Mouse (Mus musculus) cerebellum, postnatal 4 days (tissue): ENCODE measurements around the gene Ribc2.
A peak's percentile ranks its signal among the peaks of the same experiment; 100 is the strongest.

Source experiments
- DNase-seq, 2 experiments: peaks; one replicate each; pipeline ENCODE4 v3.0.0; 2022; ENCODE audit warnings: low spot score in 2 of 2, mixed read lengths in 1 of 2

Ribc2 gene

DNA sequence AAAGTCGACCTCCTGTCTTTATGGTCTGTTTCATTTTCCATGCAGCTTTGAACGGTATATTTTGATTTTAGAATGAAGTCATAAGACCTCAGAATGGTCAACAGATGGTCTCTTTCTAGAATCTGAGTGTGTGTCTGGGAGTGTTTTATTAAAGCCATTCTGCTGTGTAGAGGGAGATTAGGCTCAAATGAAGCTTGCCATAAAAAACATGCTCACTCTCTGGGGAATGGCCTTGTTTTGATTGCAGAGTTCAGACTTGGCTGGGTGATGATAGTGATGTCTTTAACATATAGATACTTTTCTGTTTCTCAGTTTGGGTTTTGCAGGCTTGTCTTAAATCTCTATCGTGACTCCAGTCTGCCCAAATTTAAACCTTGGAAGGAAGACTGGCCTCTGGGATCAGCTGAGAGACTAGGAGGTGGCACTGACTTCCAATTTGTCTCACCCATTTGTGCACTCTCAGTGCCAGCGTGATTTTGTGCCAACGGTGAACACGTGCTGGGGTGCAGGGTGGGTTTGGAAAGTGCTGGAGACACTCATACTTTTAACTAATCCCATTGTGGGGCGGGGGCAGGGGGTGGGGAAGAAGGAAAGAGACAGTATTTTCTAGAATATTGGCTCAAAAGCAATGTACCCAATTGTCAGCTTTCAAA lies 47.8 kb downstream of the Ribc2 start:
- peak in 1 of 2 experiments; percentile 16 for DNase-seq

GRCm38 (mm10) chr15:85180368-85180767 lies 48.5 kb downstream of the Ribc2 start:
- DNase-seq: no peak

DNA sequence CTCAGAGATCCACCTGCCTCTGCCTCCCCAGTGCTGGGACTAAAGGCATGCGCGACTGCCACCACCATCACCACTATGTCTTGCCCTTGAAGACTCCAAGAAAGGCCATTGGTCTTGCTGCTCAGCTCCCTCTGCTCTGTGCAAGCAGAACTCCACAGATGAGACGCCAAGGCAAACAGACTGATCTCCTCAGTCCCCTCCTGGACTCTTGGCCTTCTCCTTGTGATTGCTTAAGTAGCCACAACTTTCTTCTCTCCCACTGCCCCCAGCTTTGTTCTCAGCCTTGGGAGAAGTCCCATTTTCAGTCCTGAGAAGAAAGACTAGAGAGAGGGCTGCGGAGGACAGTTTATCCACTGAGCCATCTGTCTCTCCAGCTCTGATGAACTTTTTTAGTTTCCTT lies 50.2 kb downstream of the Ribc2 start:
- DNase-seq: no peak

DNA sequence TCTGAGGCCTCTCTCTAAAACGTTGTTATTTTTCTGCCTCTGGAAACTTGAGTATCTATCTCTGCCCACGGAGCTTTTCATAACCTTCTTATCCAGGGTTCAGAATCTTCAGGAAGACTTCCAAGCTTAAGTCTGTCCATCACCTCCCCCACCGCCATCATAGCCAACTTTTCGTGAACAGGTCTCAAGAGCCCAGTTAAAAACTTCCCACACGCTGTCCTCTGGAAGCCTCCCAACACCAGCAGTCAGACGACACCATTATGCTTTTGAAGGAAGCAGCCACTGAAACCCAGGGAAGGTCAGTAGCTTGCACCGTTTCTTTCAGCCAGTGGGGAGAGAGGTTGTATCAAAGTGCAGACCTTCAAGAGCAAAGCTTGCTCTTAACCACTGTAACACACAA lies 55.0 kb downstream of the Ribc2 start:
- DNase-seq: no peak

DNA sequence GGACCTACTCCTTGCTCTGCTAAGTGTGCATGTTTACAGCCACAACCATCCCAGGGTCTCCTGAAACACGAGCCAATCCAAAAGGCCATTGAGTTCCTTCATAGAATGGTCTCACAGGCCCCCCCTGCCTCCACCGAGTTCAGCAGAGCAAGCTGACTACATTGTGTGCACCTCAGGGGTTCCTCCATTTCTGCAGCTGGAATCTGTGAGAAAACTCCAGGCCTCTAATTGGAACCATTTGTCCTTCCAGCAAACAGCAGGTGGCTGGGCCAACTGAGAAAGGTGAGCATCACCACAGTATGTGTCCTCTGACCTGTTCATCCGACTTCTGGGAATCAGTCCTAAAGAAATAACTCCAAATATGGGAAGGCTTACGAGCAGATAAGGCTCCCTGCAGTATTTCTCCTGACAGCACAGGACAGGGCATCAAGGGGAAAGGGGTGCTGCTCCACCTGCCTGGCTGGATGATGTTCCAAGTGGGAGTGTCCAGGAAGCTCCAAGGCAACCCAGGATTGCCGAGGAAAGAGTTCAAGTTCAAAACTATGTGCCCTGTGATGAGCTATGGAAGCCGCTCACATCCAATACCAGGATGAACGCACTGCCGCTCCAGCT lies 56.4 kb downstream of the Ribc2 start:
- no peak for DNase-seq
